Mouse (Mus musculus) C2C12 (cell line): ENCODE results near the gene Foxn3.

ENCODE experiments used
- CEBPB ChIP-seq: IDR thresholded peaks from one replicate; pipeline ENCODE4 v1.6.1; 2011; ENCODE audit warnings: low read depth, mild to moderate bottlenecking, control low read depth, moderate library complexity
- CTCF ChIP-seq: IDR thresholded peaks from one replicate; pipeline ENCODE4 v1.5.1; 2011; ENCODE audit not compliant: control insufficient read depth, insufficient read depth, insufficient read length
- MYOD1 ChIP-seq: IDR thresholded peaks from one replicate; pipeline ENCODE4 v1.6.1; 2011; ENCODE audit warnings: low read depth; ENCODE audit not compliant: control insufficient read depth, insufficient read length
- MYOG ChIP-seq: IDR thresholded peaks from one replicate; pipeline ENCODE4 v1.6.1; 2011; ENCODE audit not compliant: control insufficient read depth, insufficient read length; ENCODE audit errors: extremely low read depth

DNA sequence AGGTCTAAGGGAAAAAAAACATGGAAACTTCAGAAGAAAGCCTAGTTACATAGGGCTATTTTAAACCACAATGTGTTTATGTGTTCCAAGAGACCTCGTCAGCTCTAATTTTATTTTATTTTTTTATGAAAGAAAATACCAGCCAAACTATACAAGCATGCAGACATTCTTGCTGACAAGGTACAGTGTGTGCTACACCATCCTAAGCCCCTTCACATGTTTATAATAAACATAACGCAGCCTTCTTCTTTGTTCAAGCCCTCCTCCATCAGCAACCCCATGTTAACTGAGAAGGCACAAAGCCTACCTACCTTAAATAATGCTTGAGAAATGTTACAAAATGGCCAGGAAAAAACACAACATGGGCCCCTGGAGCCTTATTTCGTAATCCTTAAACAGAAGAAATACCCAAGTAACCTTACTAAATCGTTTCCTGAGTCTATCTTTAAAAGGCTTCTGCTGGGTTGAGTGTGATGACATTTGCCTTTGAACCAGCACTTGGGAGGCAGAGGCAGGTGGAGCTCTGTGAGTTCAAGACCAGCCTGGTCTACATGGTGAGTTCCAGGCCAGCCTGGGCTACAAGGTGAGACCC, 74.3 kb downstream of the Foxn3 start:
- TF ChIP-seq MYOG (no peak), CTCF (no peak), MYOD1 (no peak), CEBPB (no peak)
